Mouse (Mus musculus) forebrain, embryonic 11.5 days (tissue): ENCODE data around the gene Rfwd3. TPM values are rescaled to one million over a fixed set of nuclear protein-coding genes. Genes with fewer than 3 reads are reported as not detected.
"Not testable (repeated sequence)": the region's sequence is repeated elsewhere in the genome, so short reads cannot be mapped to it uniquely, and the experiment has no call there.

Source experiments
- ATAC-seq: fragments of 200-750 bp; cut with Nextera tagmentation; replicated peaks from 2 replicates; pipeline ENCODE4 v1.8.0; 2017; ENCODE audit warnings: moderate TSS enrichment; ENCODE audit not compliant: low FRiP score
- DNase-seq: peaks from one replicate; pipeline ENCODE4 v3.0.0-alpha.2; 2017; ENCODE audit warnings: low spot score
- H3K27ac ChIP-seq: fragments of 300-500 bp; sonication (generic); 2 replicates; pipeline ENCODE4 v1.5.1; 2014; ENCODE audit warnings: low read depth, low read length
- H3K27me3 ChIP-seq: fragments of 300-500 bp; sonication (generic); 2 replicates; pipeline ENCODE4 v1.6.1; 2014; ENCODE audit warnings: mild to moderate bottlenecking, low read length, mixed read lengths; ENCODE audit not compliant: control insufficient read depth, insufficient read depth
- H3K36me3 ChIP-seq: fragments of 300-500 bp; sonication (generic); 2 replicates; pipeline ENCODE4 v1.6.1; 2014; ENCODE audit warnings: mild to moderate bottlenecking, low read length, moderate library complexity, mixed read lengths; ENCODE audit not compliant: control insufficient read depth, insufficient read depth
- H3K4me1 ChIP-seq: fragments of 300-500 bp; sonication (generic); replicated peaks from 2 replicates; pipeline ENCODE4 v1.6.1; 2014; ENCODE audit warnings: low read length, mixed read lengths; ENCODE audit not compliant: control insufficient read depth, insufficient read depth
- H3K4me2 ChIP-seq: fragments of 300-500 bp; sonication (generic); 2 replicates; pipeline ENCODE4 v1.6.1; 2014; ENCODE audit warnings: low read depth, mild to moderate bottlenecking, low read length, moderate library complexity, mixed read lengths; ENCODE audit not compliant: severe bottlenecking
- H3K4me3 ChIP-seq: fragments of 300-500 bp; sonication (generic); 2 replicates; pipeline ENCODE4 v1.5.1; 2014; ENCODE audit warnings: low read depth, low read length
- H3K9ac ChIP-seq: fragments of 300-500 bp; sonication (generic); 2 replicates; pipeline ENCODE4 v1.6.1; 2014; ENCODE audit warnings: low read length
- H3K9me3 ChIP-seq: fragments of 300-500 bp; sonication (generic); 2 replicates; pipeline ENCODE4 v1.6.1; 2016; ENCODE audit warnings: low read length, mixed read lengths; ENCODE audit not compliant: control insufficient read depth
- WGBS: fragments of 180-500 bp; shearing (Covaris S2); extraction: QIAGEN DNeasy Blood & Tissue Kit; methylation state at CpG from one replicate; pipeline ENCODE4 v1.1.7; 2014; 5-methylcytosine and 5-hydroxymethylcytosine counted together
- polyA plus RNA-seq: library from polyadenylated mRNA; unstranded; fragments of >200 nt; fragmentation: Nextera tagmentation; extraction: Ambion mirVana; gene quantifications from 2 replicates; pipeline ENCODE4 v1.2.1, GENCODE M21; 2014

Gene Rfwd3
- polyA plus RNA-seq, 1 experiment from 2014 or later, result 97.3 TPM

DNA sequence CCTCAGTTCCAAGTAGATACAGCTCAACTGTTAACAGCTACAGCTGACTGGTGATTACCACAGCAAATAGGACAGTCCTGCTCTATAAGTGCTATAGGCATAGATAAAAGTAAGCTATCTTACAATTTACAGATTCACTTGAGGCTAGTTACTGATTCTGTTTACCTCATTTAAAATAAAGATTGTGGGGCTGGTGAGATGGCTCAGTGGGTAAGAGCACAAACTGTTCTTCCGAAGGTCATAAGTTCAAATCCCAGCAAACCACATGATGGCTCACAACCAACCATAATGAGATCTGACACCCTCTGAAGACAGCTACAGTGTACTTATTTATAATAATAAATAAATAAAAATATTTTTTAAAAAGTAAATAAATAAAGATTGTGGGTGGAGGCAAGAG lies 53.2 kb downstream of the Rfwd3 start:
- H3K27me3 ChIP-seq, H3K4me3 ChIP-seq, H3K27ac ChIP-seq, ATAC-seq, H3K9me3 ChIP-seq, DNase-seq, H3K4me2 ChIP-seq, H3K4me1 ChIP-seq, H3K36me3 ChIP-seq, H3K9ac ChIP-seq: not testable (repeated sequence)
- 88% methylated on average over 1 of the region's 1 CpGs for WGBS

DNA sequence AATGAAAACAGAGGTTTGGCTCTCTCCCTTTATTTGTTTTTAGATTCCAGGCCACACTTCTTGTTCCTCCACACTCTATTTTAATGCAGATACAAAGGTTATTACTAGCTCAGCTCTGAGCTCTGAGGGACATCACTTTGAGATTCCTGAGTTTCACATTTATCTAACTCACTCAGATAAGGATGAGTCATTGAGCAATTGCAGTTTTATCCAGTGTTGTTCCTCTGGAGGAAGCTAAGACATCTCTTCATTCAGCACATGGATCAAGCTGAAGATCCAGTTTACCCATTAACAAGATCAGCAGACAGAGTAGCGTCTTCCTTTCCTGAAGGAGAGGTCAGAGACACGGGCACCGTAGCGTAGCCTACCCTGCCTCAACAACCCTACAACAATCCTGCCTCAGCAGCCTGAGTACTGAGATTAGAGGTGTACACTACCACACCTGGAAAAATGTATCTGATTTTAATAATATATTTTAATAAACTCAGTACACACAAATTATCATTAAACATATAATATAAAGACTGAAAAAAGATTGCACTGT lies 53.7 kb downstream of the Rfwd3 start:
- no peaks in the 10 kb centered on the region for H3K36me3 ChIP-seq
- ATAC-seq (no peak), DNase-seq (no peak)
- H3K4me1 ChIP-seq, result no peaks in the 10 kb centered on the region
- no peak overlapping the region for H3K9ac ChIP-seq
- no peak overlapping the region for H3K4me2 ChIP-seq
- H3K27me3 ChIP-seq, result no peaks in the 10 kb centered on the region
- no peak overlapping the region for H3K27ac ChIP-seq
- H3K9me3 ChIP-seq, result no peaks in the 10 kb centered on the region
- no peak overlapping the region for H3K4me3 ChIP-seq
- WGBS, result 92% methylated on average over 4 of the region's 4 CpGs

DNA sequence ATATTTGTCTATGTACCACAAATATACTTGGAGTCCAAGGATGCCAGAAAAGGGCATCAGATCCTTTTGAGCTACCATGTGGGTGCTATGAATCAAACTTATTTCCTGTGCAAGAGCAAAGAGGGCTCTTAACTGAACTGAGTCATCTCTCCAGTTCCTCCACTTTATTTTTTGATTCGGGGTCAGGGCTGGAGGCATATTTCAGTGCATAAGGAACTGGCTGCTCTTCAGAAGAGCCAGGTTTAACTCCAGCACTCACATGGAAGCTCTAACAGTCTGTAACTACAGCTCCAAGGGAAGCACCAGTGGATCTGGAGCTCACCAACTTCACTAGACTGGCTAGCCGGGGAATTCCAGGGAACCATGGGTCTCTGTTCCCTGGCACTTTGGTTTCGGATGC lies 62.7 kb downstream of the Rfwd3 start:
- Histone ChIP-seq H3K4me2 (no peak overlapping the region), H3K9me3 (no peaks in the 10 kb centered on the region), H3K36me3 (no peaks in the 10 kb centered on the region), H3K9ac (no peak overlapping the region), H3K27me3 (no peaks in the 10 kb centered on the region), H3K4me3 (no peak overlapping the region), H3K27ac (no peak overlapping the region), H3K4me1 (no peaks in the 10 kb centered on the region)
- WGBS, result 77% methylated on average over 3 of the region's 3 CpGs
- DNase-seq (no peak), ATAC-seq (no peak)

DNA sequence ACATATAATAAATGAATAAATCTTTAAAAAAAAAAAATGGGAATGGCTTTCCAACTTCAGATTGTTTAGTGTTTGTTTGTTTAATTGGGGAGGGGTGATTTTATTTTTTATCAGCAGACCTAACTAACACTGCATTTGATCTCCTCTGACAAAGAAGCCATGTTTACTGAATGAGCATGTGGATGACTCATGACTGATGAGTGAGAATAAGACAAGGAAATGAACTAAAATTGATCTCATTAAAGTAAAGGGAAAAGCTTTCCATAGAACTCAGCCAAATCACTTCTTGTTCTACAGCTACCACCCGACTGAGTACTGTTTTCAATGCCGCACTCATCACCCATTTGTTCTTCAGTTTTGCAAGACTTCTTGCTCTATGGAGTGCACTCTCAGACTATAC lies 66.3 kb downstream of the Rfwd3 start:
- H3K36me3 ChIP-seq, result no peaks in the 10 kb centered on the region
- ATAC-seq (no peak), DNase-seq (no peak)
- H3K9ac ChIP-seq, result no peak overlapping the region
- H3K4me2 ChIP-seq, result no peak overlapping the region
- WGBS, result 89% methylated on average over 2 of the region's 2 CpGs
- H3K27ac ChIP-seq, result no peak overlapping the region
- no peaks in the 10 kb centered on the region for H3K9me3 ChIP-seq
- H3K4me3 ChIP-seq, result no peak overlapping the region
- no peaks in the 10 kb centered on the region for H3K4me1 ChIP-seq
- H3K27me3 ChIP-seq, result no peaks in the 10 kb centered on the region

DNA sequence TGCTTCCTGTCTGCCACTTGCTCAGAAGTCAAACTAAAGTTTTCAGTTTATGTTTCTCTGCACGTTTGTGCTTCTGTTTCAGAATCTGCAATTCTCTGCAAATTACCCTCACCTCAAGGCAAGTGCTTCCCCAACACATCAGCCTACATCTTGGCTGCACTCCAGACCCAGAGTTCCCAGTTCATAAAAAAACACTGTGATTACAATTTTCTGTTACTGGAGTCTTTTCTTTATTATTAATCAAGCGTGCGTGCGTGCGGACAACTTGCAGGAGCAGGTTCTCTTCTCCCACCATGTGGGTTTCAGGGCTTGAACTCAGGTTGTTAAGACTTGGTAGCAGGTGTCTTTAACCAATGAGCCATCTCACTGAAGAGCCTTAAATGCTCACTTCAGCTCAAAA lies 75.9 kb downstream of the Rfwd3 start:
- no peak overlapping the region for H3K9ac ChIP-seq
- no peaks in the 10 kb centered on the region for H3K27me3 ChIP-seq
- 82% methylated on average over 5 of the region's 5 CpGs for WGBS
- no peaks in the 10 kb centered on the region for H3K36me3 ChIP-seq
- no peaks in the 10 kb centered on the region for H3K9me3 ChIP-seq
- H3K27ac ChIP-seq, result no peak overlapping the region
- H3K4me3 ChIP-seq, result no peak overlapping the region
- DNase-seq (no peak), ATAC-seq (no peak)
- H3K4me2 ChIP-seq, result no peak overlapping the region
- no peaks in the 10 kb centered on the region for H3K4me1 ChIP-seq

Other genes with a start within 250 kb of the Rfwd3 start
- gene Exosc6, start 243.9 kb downstream of the Rfwd3 start, polyA plus RNA-seq, result 10.8 and 13.1 TPM in 2 replicates
- gene Clec18a, start 207.8 kb downstream of the Rfwd3 start, polyA plus RNA-seq, result 0.36 and 0.49 TPM in 2 replicates
- 7.4 and 8.5 TPM in 2 replicates for gene Pdpr, start 205.6 kb downstream of the Rfwd3 start, polyA plus RNA-seq
- gene Glg1, start 41.0 kb downstream of the Rfwd3 start, polyA plus RNA-seq, result 76.7 and 80.0 TPM in 2 replicates
- 0.43 TPM in 1 of 2 replicates, not detected in the other for gene Mlkl, start 38.0 kb upstream of the Rfwd3 start, polyA plus RNA-seq
- gene Fa2h, start 93.6 kb upstream of the Rfwd3 start, polyA plus RNA-seq, result 0.09 TPM in 1 of 2 replicates, not detected in the other
- 3.4 and 3.7 TPM in 2 replicates for gene Wdr59, start 221.9 kb upstream of the Rfwd3 start, polyA plus RNA-seq
- 64.1 and 71.5 TPM in 2 replicates for gene Znrf1, start 235.9 kb upstream of the Rfwd3 start, polyA plus RNA-seq